Mouse (Mus musculus): ENCODE measurements around the gene Akap13. TPM values are rescaled to one million over a fixed set of nuclear protein-coding genes. Genes with fewer than 3 reads are reported as not detected.

The Akap13 gene
- polyA plus RNA-seq, 2 experiments from 2014 or later: 266 to 304 TPM

GRCm38 (mm10) chr7:75801621-75802358 is 346.5 kb downstream of the Akap13 start:
- ATAC-seq: no peak

- no peak for ATAC-seq
Observed at GRCm38 (mm10) chr7:75802887-75803286, 347.6 kb downstream of the Akap13 start.

Other genes with a start within 250 kb of the Akap13 start
- gene Sv2b, start 146.3 kb upstream of the Akap13 start, polyA plus RNA-seq (2017; shearing (Covaris generic)): not detected